Mouse (Mus musculus) thymus, adult 2 months (tissue): ENCODE measurements at regions not wholly inside any gene's neighbourhood (a gene's known extent, or its start where the extent isn't known, plus 50 kb on each side); places are given as distances from the start of the nearest gene placed in this dataset.

Source experiments
- CTCF ChIP-seq: fragments of 200-500 bp; IDR thresholded peaks from 2 replicates; pipeline ENCODE4 v1.5.1; 2012; ENCODE audit warnings: mild to moderate bottlenecking, control low read depth, low read length, moderate library complexity, borderline replicate concordance; ENCODE audit not compliant: control insufficient read depth, poor library complexity, insufficient read depth; ENCODE audit errors: extremely low read depth
- POLR2A ChIP-seq: fragments of 200-500 bp; IDR thresholded peaks from 2 replicates; pipeline ENCODE4 v1.6.1; 2012; ENCODE audit warnings: mild to moderate bottlenecking, low read length, control low read depth, moderate library complexity; ENCODE audit not compliant: control insufficient read depth, poor library complexity, insufficient read depth; ENCODE audit errors: extremely low read depth

- TF ChIP-seq CTCF (no peak), POLR2A (no peak)
These were observed 53.2 kb downstream of the Gpr6 start for GRCm38 (mm10) chr10:41018888-41019287.
